Mouse (Mus musculus) right cerebral cortex, postnatal 36 days (tissue): Measurements from ENCODE around the gene Ate1.
"Not testable (repeated sequence)": the region's sequence is repeated elsewhere in the genome, so short reads cannot be mapped to it uniquely, and the experiment has no call there.

Experiments
- DNase-seq, 2 experiments: peaks; one replicate each; pipeline ENCODE4 v3.0.0; 2022; ENCODE audit warnings: low spot score in 2 of 2, mixed read lengths in 1 of 2

Gene Ate1

DNA sequence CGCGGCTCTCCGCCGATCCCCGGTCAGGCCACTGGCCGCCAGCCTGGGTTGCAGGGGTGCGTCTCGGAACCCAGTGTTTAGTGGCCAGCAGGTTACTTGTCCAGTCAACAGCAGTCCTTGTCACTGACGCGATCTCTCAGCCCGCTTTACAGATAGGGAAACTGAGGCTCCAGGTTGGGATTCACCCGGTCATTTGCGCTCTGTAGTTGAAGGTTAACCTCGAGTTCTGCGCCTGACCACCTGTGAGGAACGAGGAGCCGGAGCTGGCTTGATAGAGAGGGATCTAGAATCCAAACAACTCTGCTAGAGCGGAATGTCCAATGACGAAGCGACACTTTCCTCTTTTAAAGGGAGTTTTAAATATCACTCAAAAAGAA, at the start of gene Ate1:
Gene Ate1, minus strand, starts transcription at position 321 of the 377 bp plus-strand sequence.
- DNase-seq: no peak

DNA sequence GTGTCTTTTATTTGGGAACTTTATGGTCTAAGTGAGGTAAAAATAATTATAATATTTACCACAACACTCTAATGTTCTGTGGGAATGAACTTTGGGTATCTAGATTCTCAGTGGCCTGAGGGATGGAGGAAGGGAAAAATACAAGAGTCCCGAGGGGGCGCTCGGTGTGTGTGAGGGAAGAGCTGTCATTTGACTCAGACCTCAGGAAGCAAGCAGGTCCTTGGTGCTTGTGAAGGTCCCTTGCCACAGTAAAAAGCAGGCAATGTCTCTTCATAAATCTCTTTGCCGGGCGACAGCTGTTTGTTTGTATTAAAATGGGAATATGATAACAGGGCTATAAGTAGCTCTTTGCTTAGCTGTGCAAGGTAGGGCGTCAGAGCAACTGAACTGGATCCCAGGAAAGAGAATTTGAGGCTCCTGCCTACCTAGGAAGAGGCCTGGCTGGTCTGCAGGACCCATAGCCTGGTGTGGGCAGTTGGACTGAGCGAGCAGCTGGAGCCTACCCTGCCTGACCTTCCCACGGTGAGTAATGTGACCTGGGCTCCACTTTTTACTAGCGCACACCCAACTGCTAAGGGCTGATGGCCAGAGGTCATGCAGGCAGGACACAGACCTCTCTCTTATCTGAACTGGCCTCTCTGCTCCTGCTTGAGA, 48.7 kb upstream of the Ate1 start:
- no peak for DNase-seq

DNA sequence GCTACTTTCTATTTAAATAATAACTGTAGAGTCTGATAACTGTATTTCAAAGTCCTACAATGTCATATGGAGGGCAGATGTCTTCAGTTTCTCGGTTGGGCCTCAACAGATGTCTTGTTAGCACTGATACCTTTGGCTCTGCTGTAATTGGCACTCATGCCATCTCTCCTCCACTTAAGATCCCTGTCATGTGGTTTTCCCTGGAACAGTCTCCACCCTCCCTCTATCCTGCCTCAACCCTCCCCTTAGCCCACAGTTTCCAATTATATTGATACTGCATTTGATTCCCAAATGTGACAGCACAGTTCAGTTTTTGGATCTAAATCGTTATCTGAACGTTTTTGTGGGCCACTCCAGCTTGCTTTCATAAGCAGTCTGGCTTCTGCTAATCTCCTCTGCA, 44.4 kb upstream of the Ate1 start:
- no peak for DNase-seq

DNA sequence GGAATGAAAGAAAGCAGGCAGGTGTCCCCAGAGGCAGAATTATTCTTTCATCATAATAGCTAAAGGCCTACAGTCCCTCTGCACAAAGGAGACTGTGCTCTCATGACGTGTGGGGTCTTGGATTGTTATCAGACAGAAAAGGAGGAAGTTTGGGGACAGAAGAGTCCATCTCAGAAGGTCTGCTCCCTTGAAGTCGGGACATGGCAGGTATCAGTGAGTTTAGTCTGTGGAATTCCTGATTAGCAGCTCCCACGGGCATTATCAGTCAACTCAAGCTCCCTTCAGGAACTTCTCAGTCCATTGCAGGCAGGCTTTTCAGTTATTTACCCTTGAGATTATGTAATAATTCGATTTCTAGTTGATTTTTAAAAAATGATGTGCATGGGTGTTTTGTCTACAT, 43.7 kb upstream of the Ate1 start:
- no peak for DNase-seq

DNA sequence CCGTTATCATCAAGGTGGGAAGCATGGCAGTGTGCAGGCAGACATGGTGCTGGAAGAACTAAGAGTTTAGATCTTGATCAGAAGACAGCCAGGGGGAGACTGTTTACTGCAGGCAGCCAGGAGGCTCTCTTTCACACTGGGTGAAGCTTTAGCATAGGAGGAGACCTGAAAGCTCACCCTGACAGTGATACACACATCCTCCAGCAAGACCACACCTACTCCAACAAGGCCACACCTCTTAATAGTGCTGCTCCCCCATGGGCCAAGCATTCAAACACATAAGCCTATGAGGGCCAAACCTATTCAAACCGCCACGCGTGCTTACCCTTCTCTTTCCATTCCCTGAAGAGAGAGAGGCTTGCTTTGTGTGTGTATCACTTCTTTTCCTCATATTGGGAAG, 43.1 kb upstream of the Ate1 start:
- DNase-seq: no peak

DNA sequence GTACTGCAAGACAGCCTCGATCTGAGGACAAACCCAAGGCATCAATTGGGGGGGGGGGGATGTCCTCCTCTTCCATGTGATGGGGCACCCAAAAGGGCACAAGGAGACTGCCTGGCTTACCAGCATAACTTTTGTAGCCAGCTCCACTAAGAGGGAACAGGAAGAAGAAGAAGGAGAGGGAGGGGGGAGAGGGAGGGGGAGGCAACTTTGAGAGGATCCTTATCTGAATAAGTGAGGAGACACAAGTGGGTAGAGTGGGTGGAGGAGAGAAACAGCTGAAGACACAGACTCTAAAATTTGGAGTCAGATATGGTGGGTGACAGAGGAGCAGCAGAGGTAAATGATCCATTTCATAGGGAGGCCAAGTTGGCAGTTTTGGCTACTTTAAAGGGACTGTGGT, 40.8 kb upstream of the Ate1 start:
- DNase-seq: no peak

DNA sequence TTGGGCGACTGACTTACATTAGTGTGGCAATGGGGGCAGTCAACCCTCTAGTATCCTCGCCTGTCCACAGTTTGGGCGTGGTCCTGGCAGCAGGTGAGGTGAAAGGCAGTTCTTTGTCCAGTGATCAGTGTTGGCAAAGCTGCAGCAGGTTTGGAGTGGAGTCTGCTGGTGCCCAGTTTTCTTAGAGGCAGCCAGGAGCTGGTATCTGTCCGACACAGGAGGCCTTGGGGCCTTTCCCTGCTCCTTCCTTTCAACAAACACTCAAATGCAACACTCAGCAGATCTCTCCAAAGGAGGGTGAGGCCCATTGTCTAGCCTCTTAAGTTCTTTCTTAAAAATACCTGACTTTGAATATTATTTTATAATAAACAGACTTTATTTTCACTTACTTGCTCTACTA, 38.4 kb upstream of the Ate1 start:
- DNase-seq: no peak

DNA sequence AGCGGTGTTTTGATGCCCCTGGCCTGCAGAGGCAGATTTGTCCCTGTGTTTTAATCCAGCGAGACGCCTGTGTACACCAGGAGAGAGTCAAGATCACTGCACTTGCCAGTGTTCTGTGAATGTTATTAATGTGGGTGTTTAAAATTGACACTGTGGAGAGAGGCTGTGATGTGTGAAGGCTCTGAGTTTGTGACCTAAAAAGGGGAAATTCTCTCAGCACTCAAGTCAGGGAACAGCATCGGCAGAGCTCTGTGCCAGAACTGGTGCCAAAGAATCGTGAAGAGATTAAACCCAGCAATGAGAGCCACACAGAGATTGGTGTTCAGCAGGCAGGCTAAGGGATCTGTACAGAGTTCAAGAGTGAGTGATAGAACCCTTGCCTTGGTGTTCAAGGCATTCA, 35.4 kb upstream of the Ate1 start:
- no peak for DNase-seq

DNA sequence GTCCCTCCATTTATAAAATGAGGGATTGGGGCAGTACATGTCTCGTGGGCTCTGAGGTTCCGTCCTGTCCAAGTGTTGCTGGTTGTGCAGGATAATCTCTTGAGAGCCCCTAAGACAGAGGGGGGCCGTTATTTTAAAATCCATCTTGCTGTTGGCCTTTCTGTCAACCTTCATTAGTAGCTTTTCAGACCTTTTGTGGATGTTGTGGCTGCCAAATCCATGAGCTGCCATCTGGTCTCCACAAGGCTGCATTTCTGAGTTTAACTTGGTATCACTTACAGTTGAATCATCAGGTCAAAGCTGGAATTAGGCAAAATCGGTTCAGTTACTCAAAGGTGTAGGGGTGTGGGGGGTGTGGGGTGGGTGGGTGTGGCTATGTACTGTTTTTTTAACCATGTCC, 33.2 kb upstream of the Ate1 start:
- no peak for DNase-seq

DNA sequence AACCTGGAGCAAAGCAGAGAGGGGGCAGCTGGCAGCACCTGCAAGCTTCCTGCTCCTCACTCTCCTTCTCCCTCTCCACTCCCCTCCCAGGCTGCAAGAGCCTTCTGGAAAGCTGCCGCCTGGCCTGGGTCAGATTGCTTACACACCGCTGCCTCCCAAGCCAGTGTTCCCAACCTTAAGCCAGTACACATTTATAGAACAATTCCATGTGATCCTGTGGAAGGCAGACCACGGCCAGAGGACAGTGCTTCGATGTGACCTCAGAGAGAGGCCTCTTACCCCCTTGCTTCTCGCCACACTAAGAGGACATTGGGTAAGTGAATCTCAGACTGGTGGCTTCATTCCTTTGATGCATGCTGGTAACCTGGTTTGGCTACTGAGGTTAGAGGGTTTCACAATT, 32.6 kb upstream of the Ate1 start:
- no peak for DNase-seq

DNA sequence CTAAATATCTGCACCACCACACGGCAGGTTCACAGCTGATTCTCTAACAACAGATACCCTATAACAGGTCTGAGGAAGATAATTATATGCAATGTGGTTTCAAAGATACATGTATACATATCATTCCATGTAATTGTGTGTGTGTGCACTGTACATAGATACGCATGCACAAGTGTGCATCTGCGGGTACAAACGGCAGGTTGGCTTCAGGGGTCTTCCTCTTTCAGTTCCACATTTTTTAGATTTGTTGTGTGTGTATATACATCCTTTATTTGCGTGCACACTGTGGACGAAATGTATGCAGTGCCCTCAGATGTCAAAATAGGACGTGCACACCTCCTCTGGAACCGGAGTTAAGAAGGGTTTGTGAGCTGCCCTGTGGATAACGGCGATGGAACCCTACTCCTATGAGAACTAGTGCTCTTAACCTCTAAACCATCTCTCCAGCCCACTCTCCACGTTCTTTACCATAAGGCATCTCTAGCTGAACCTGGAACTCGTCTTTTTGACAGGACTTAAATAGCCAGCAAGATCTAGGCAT, 27.5 kb upstream of the Ate1 start:
- no peak for DNase-seq

DNA sequence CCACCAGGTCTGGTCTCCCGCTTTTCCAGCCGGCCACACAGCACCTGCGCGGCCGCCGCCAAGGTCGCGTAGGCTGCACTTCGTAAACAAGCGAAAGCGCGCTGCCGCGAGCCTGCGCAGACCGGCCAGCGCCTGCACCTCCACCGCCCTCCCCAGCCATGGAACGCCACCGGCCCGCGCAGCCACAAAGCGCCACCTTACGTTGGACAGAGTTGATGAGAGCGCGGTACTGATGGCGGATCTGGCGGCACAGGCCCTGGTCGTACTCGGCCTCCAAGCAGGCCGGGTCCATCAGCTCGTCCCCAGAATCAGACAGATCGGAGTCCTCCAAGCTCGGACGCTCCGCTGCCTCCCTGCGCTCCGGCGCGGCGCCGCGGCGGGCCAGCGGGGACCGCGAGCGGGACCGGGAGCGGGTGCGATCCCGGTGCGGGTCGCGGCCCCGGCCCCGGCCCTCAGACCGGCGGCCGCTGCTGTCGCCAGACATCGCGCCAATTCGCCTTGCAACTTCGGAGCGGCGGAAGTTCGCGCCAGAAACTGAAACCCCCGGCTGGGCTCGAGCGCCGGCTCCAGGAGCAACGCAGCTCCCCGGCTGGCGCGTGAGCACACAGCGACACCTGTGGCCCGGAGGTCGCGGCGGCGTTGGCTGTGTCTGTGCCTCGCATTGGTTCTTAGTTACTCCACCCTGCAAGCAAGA, 26.8 kb upstream of the Ate1 start:
- DNase-seq: peak; percentile 86 to 88

DNA sequence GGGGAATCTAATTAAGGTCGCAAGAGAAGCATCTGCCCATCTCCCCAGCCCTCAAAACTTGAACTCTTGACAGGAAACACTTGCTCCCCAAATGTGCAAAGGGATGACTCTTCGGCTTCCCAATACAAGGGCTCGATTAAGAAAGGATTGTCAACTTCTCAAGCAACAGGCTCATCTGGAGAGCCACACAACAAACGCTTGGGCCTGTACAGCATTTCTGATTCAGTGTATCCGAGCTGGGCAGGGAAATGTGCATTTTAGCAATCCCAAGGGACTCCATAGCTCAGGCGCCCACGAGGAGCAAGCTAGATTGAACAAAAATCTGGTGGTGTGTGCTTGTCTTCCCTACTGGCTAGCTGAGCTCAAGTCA, 26.2 kb upstream of the Ate1 start:
- DNase-seq: no peak

DNA sequence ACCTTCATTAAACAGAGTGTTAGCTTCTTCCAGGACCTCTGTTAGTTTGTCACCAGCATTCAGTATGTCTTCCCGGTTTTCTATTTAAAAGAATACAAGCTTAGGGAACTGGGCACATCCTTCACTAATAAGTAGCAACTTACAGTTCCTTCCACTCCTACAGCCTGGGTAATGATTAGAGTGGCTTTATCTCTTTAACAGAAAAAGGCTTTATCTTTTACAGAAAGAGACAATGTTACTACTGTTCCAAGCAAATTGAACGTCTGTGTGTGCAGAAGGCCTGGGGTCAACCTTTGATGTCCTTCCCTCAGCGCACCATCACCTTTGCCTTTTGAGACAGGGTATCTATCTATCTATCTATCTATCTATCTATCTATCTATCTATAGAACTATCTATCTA, 25.7 kb upstream of the Ate1 start:
- no peak for DNase-seq

DNA sequence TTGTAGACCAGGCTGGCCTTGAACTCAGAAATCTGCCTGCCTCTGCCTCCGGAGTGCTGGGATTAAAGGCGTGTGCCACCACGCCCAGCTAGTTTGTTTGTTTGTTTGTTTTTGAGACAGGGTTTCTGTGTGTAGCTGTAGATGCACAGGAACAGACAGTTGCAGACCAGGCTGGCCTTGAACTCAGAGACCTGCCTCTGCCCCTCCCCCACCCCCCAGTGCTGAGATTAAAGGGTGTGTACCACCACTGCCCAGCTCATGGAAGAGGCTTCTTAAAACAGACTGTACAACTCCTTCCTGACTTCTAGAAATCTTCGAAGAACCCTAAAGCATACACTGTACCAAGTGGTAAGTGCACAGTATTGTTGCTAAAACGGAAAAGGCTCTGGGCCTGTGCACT, 25.2 kb upstream of the Ate1 start:
- DNase-seq: no peak

DNA sequence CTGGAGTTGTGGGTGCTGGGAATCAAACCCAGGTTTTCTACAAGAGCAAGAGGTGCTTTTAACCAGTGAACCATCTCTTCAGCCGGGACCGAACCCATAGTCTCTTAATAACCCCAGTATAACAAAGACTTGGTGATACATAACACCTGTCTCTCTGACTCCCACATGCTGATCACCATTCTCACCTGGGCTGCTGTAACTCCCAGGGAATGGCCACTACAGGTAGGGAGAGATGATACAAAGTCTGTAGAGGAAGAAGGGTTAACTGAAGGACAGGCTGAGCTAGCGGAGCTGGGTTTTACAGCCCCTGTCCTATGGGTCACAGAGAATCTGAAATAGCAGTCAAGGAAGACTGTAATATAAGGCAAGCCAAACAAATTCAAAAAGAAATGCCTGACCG, 23.0 kb upstream of the Ate1 start:
- DNase-seq: no peak

DNA sequence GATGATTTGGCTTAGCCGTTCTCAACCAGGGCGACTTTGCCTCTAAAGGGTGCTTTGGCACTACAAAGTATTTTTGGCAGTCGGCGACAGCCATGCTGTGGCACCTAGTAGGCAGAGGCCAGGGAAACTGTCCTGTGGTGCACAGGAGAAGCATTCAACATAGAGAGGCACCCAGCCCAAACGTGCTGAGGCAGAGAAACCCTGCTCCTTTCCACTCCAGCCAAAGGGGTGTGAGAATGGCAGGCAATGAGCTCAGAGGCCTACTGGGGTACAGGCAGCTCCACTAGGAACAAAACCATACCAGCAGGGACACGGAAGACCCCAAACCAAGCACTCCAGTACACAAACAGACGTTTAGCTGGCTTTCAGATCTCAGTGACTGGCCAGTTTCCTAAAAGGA, 20.0 kb upstream of the Ate1 start:
- no peak for DNase-seq

DNA sequence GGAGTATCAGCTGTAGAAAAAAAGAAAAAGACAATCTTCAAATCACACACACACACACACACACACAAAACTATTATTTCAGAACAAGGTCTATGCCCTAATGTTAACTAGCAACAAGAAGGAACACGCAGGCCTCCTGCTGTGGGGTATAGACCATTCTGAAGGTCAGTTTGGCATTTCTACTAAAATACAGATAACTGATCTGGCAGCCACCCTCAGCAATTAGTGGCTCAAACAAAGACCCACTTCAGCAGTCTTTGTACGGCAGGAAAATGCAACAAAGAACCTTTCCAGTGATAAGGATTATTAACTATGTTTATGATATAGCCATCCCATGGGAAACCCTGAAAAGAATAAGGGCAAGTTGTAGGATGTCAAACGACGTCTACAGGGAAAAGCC, 16.9 kb upstream of the Ate1 start:
- no peak for DNase-seq

DNA sequence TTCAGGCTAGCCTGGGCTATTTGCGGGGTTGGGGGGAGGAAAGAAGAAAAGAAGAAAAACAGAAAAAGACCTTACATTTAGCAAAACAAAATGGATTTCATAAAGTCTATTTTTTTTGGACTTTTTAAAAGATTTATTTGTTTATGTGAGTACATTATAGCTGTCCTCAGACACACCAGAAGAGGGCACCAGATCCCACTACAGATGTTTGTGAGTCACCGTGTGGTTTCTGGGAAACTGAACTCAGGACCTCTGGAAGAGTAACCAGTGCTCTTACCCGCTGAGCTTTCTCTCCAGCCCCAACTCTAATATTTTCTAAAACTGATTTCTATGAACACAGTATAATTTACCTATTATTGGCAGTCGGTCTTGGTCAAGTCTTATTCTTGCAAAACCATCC, 15.0 kb upstream of the Ate1 start:
- DNase-seq: no peak

DNA sequence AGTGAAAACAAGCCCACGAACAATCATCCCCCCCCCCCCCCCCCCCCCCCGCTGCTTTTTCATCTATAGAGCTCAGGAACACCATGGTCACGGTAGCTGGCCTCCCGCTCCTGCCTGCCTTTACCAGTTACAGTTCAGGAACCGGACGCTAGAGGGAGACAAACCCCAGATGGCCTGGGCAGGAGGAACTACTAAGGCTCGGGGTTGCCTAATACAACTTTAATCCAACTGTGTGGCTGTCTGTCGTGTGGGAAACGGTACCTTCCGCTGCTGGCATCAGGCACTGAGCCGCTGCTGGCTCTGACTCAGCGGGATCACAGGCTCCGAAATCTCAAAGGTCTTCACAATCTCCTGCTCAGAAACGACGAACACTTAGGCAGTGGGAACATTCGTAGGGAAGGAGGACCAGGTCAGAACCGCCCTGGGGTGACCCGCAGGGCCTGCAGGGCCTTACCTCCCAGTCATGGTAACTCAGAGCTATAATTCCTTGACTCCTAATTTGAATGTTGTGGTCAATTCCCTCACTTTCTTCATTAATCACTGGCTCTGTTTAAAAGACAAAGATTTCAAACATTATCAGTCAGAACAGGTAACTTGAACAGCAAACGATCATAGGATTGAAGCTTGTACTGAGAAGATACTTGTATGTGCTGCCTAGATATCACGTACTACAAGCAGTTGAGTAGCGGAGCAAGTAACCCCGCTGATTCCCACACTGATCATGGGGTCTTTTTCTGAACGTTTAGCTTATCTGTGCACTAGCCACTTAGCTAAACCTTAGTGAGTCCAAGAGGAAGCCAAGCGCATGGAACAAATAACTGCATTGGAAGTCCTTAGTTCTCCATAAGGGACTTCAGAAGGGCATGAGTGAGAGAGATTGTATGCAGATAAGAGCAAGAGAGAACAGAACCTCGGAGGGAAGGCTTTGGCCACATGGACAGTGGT, 13.4 kb upstream of the Ate1 start:
- peak; percentile 59 to 63 for DNase-seq

DNA sequence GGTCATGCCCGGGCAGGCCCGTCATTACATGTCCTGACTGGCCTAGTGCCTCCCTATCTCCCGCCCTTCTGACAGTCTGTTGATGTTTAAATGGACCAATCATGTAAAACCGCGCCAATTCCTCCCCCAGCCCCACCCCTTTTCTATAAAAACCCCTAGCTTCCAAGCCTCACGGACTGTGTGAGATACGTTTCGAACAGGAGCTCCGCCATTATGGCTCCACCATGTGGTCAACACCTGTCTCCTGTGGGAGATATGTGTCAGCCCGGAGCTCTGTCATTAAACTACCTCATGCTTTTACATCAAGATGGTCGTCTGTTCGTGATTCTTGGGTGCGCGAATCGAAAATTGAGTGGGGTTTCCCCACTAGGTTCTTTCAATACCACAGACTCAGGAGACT, 11.0 kb upstream of the Ate1 start:
- DNase-seq: not testable (repeated sequence)

DNA sequence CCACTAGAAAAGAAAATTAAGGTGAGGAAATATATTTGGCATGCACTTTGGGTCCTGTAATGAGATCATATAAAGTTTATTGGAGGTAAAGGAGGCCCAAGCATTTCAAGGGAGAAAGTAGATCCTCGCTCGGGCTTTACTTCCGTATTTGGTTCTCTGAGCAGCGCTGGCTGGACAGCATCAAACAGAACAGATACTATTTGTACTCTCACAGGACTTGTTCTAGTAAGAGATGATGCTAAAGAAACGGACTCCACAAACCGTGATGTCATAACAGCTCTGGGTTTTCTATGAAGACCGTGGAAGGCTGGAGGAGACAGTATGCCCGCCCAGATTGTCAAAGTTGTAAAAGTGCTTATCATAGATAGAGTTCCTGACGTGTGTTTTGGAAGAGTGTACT, 7.1 kb upstream of the Ate1 start:
- no peak for DNase-seq

DNA sequence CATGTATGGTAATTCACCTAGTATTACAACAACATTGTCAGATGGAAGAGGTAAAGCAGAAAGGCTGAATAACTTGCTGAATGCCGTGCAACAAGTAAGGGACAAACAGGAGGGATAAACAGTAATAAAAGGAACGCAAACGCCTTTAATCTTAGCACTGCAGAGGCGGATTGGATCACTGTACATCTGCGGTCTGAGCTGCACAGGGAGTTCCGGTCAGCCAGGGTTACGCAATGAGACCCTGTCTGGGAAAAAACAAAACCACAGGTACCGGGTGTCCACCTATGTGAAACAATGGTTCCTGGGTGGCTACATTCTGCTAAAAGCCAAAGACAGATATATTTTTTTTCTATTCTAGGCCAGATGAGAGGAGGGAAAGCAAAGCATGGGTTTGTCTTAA, 3.3 kb upstream of the Ate1 start:
- DNase-seq: no peak
